Mouse (Mus musculus): ENCODE data around the gene Mpp2. TPM values are rescaled to one million over a fixed set of nuclear protein-coding genes. Genes with fewer than 3 reads are reported as not detected.

The Mpp2 gene
- polyA plus RNA-seq, 1 experiment, result 1.2 TPM

DNA sequence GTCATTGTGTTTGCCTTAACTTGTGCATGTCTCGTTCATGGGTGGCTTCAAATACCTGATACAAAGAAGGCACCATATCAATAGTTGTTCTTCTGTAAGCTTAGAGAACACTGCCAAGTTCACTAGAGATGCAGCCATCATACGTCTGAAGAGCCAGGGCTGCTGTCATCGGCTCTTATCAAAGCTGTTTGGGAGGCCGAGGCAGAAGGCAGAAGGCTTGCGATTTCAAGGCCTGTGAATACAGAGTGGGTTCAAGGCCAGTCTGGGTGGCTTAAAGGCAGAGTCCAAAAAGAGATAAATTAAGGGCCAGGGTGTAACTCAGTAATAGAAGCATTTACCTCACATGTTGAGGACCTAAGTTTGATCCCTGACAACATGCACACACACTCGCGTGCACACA, 52.0 kb downstream of the Mpp2 start:
- Histone ChIP-seq H3K36me3 (ENCODE audit: control insufficient read depth, insufficient read depth, low read length) (no peaks in the 10 kb centered on the region), H3K4me3 (ENCODE audit: control insufficient read depth, low read depth, low read length) (no peak overlapping the region), H3K4me1 (ENCODE audit: control insufficient read depth, insufficient read depth, low read length) (no peaks in the 10 kb centered on the region), H3K27ac (ENCODE audit: control insufficient read depth, insufficient read depth, low read depth, low read length) (no peak overlapping the region), H3K27me3 (ENCODE audit: control insufficient read depth, insufficient read depth, low read length) (no peaks in the 10 kb centered on the region)
- no peak for TF ChIP-seq POLR2A (IDR thresholded peaks at IDR 0.05; ENCODE audit: control insufficient read depth, low read depth, low read length)
- no peak for TF ChIP-seq CTCF (IDR thresholded peaks at IDR 0.05; ENCODE audit: control insufficient read depth, insufficient read depth, insufficient replicate concordance, low read depth, low read length)

DNA sequence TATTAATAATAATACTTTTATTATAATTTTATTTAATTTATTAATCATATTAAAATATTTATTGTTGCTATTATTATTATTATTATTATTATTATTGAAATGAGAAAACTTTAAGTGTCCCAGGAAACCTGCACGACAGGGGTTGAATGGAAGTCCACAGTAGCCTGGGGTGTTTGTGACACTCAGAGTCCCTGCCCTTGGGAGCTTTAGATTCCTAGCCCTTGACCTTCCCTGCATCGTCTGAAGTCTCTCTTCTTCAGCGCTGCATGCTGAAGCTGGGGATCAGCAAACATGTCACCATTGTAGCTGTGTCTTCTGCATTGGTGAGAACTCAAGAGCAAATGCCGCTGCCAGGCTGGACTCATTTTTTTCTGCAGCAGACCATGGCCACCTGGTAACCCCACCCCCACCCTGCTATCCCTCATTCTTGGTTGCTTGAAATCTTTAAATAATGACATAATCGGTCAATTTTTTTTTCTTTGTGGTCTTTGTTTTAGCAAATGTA, 52.8 kb downstream of the Mpp2 start:
- no peaks in the 10 kb centered on the region for H3K36me3 ChIP-seq (ENCODE audit: control insufficient read depth, insufficient read depth, low read length)
- no peaks in the 10 kb centered on the region for H3K4me1 ChIP-seq (ENCODE audit: control insufficient read depth, insufficient read depth, low read length)
- TF ChIP-seq POLR2A (IDR thresholded peaks at IDR 0.05; ENCODE audit: control insufficient read depth, low read depth, low read length) (no peak), CTCF (IDR thresholded peaks at IDR 0.05; ENCODE audit: control insufficient read depth, insufficient read depth, insufficient replicate concordance, low read depth, low read length) (no peak)
- no peak overlapping the region for H3K4me3 ChIP-seq (ENCODE audit: control insufficient read depth, low read depth, low read length)
- H3K27me3 ChIP-seq (ENCODE audit: control insufficient read depth, insufficient read depth, low read length), result no peaks in the 10 kb centered on the region
- no peak overlapping the region for H3K27ac ChIP-seq (ENCODE audit: control insufficient read depth, insufficient read depth, low read depth, low read length)

- Histone ChIP-seq H3K27ac (ENCODE audit: control insufficient read depth, insufficient read depth, low read depth, low read length) (no peak overlapping the region), H3K4me1 (ENCODE audit: control insufficient read depth, insufficient read depth, low read length) (no peaks in the 10 kb centered on the region), H3K4me3 (ENCODE audit: control insufficient read depth, low read depth, low read length) (no peak overlapping the region), H3K36me3 (ENCODE audit: control insufficient read depth, insufficient read depth, low read length) (no peaks in the 10 kb centered on the region), H3K27me3 (ENCODE audit: control insufficient read depth, insufficient read depth, low read length) (no peaks in the 10 kb centered on the region)
- TF ChIP-seq CTCF (IDR thresholded peaks at IDR 0.05; ENCODE audit: control insufficient read depth, insufficient read depth, insufficient replicate concordance, low read depth, low read length), result no peak
- no peak for TF ChIP-seq POLR2A (IDR thresholded peaks at IDR 0.05; ENCODE audit: control insufficient read depth, low read depth, low read length)
Measured at GRCm38 (mm10) chr11:102034887-102035286, 53.4 kb downstream of the Mpp2 start.

DNA sequence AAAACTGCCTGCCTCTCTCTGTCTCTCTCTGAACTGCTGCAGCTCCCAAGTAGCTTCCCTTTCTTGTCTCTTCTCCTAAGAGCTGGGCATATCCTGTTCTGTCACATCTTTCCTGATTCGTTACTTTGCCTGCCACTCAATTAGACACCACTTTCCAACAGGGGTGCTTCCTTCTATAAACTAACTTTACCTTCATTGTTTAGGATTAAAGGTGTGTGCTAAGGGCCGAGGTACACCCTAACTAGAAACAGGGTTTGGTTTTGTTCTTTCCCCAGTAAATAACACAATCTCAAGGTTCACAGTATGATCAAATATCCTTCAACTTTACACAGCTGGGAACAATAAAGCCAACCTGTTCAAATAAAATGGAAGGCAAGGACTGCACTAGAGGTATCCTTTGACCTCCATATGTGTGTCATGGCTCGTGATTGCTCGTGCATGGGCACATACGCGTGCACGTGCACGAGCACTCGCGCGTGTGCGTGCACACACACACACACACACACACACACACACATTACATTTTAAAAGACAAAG, 55.2 kb downstream of the Mpp2 start:
- Histone ChIP-seq H3K36me3 (ENCODE audit: control insufficient read depth, insufficient read depth, low read length) (no peaks in the 10 kb centered on the region), H3K27me3 (ENCODE audit: control insufficient read depth, insufficient read depth, low read length) (no peaks in the 10 kb centered on the region), H3K27ac (ENCODE audit: control insufficient read depth, insufficient read depth, low read depth, low read length) (no peak overlapping the region), H3K4me1 (ENCODE audit: control insufficient read depth, insufficient read depth, low read length) (no peaks in the 10 kb centered on the region), H3K4me3 (ENCODE audit: control insufficient read depth, low read depth, low read length) (no peak overlapping the region)
- no peak for TF ChIP-seq CTCF (IDR thresholded peaks at IDR 0.05; ENCODE audit: control insufficient read depth, insufficient read depth, insufficient replicate concordance, low read depth, low read length)
- TF ChIP-seq POLR2A (IDR thresholded peaks at IDR 0.05; ENCODE audit: control insufficient read depth, low read depth, low read length), result no peak

- Histone ChIP-seq H3K36me3 (ENCODE audit: control insufficient read depth, insufficient read depth, low read length) (no peaks in the 10 kb centered on the region), H3K4me3 (ENCODE audit: control insufficient read depth, low read depth, low read length) (no peak overlapping the region), H3K27ac (ENCODE audit: control insufficient read depth, insufficient read depth, low read depth, low read length) (no peak overlapping the region), H3K4me1 (ENCODE audit: control insufficient read depth, insufficient read depth, low read length) (peaks cover 9% of the 10 kb centered on the region), H3K27me3 (ENCODE audit: control insufficient read depth, insufficient read depth, low read length) (no peaks in the 10 kb centered on the region)
- TF ChIP-seq POLR2A (IDR thresholded peaks at IDR 0.05; ENCODE audit: control insufficient read depth, low read depth, low read length), result no peak
- no peak for TF ChIP-seq CTCF (IDR thresholded peaks at IDR 0.05; ENCODE audit: control insufficient read depth, insufficient read depth, insufficient replicate concordance, low read depth, low read length)
Measured at GRCm38 (mm10) chr11:102031149-102031548, 57.2 kb downstream of the Mpp2 start.

DNA sequence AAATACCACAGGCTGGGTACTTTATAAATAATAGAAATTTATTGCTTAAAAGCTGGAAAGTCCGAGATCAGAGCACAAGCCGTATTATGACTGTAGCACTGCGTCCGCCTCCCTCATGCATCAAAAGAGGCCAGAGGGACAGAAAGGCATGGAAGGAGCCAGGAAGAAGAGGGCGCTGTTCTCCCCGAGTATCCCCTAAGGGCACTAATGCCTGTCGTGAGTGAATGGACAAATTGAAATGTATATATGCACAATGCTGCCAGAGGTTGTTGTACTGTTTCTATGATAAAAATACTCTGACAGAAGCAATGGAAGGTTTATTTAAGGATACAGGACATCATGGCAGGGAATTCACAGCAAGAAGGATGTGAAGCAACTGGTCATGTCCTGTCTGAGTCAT, 58.3 kb downstream of the Mpp2 start:
- Histone ChIP-seq H3K27ac (ENCODE audit: control insufficient read depth, insufficient read depth, low read depth, low read length) (no peak overlapping the region), H3K4me1 (ENCODE audit: control insufficient read depth, insufficient read depth, low read length) (peaks cover 10% of the 10 kb centered on the region), H3K27me3 (ENCODE audit: control insufficient read depth, insufficient read depth, low read length) (no peaks in the 10 kb centered on the region), H3K36me3 (ENCODE audit: control insufficient read depth, insufficient read depth, low read length) (no peaks in the 10 kb centered on the region), H3K4me3 (ENCODE audit: control insufficient read depth, low read depth, low read length) (no peak overlapping the region)
- TF ChIP-seq POLR2A (IDR thresholded peaks at IDR 0.05; ENCODE audit: control insufficient read depth, low read depth, low read length), result no peak
- no peak for TF ChIP-seq CTCF (IDR thresholded peaks at IDR 0.05; ENCODE audit: control insufficient read depth, insufficient read depth, insufficient replicate concordance, low read depth, low read length)

GRCm38 (mm10) chr11:102029304-102029703, 59.0 kb downstream of the Mpp2 start:
- no peaks in the 10 kb centered on the region for H3K27me3 ChIP-seq (ENCODE audit: control insufficient read depth, insufficient read depth, low read length)
- peaks cover 10% of the 10 kb centered on the region for H3K4me1 ChIP-seq (ENCODE audit: control insufficient read depth, insufficient read depth, low read length)
- H3K4me3 ChIP-seq (ENCODE audit: control insufficient read depth, low read depth, low read length), result no peak overlapping the region
- no peaks in the 10 kb centered on the region for H3K36me3 ChIP-seq (ENCODE audit: control insufficient read depth, insufficient read depth, low read length)
- H3K27ac ChIP-seq (ENCODE audit: control insufficient read depth, insufficient read depth, low read depth, low read length), result no peak overlapping the region
- no peak for TF ChIP-seq POLR2A (IDR thresholded peaks at IDR 0.05; ENCODE audit: control insufficient read depth, low read depth, low read length)
- no peak for TF ChIP-seq CTCF (IDR thresholded peaks at IDR 0.05; ENCODE audit: control insufficient read depth, insufficient read depth, insufficient replicate concordance, low read depth, low read length)

All from testis, adult 2 months (tissue).